Mouse (Mus musculus) limb, embryonic 11.5 days (tissue): ENCODE measurements around the gene Gpha2. TPM values are rescaled to one million over a fixed set of nuclear protein-coding genes. Genes with fewer than 3 reads are reported as not detected.

Source experiments
- ATAC-seq: fragments of 200-750 bp; cut with Nextera tagmentation; 2 replicates; pipeline ENCODE4 v1.8.0; 2017; ENCODE audit warnings: low read depth; ENCODE audit not compliant: insufficient number of reproducible peaks, low FRiP score, low TSS enrichment
- DNase-seq: peaks from one replicate; pipeline ENCODE4 v3.0.0-alpha.2; 2015; ENCODE audit warnings: low spot score
- H3K27ac ChIP-seq: fragments of 300-500 bp; sonication (generic); replicated peaks from 2 replicates; pipeline ENCODE4 v1.5.1; 2014; ENCODE audit warnings: low read depth, mild to moderate bottlenecking, low read length
- H3K27me3 ChIP-seq: fragments of 300-500 bp; sonication (generic); 2 replicates; pipeline ENCODE4 v1.6.1; 2014; ENCODE audit warnings: mild to moderate bottlenecking, low read length, mixed read lengths; ENCODE audit not compliant: control insufficient read depth, insufficient read depth
- H3K36me3 ChIP-seq: fragments of 300-500 bp; sonication (generic); 2 replicates; pipeline ENCODE4 v1.6.1; 2014; ENCODE audit warnings: mild to moderate bottlenecking, low read length, moderate library complexity, mixed read lengths; ENCODE audit not compliant: control insufficient read depth, insufficient read depth
- H3K4me1 ChIP-seq: fragments of 300-500 bp; sonication (generic); 2 replicates; pipeline ENCODE4 v1.6.1; 2014; ENCODE audit warnings: low read length, mixed read lengths; ENCODE audit not compliant: control insufficient read depth, insufficient read depth
- H3K4me2 ChIP-seq: fragments of 300-500 bp; sonication (generic); 2 replicates; pipeline ENCODE4 v1.6.1; 2014; ENCODE audit warnings: low read depth, mild to moderate bottlenecking, moderate library complexity; ENCODE audit not compliant: severe bottlenecking
- H3K4me3 ChIP-seq: fragments of 300-500 bp; sonication (generic); 2 replicates; pipeline ENCODE4 v1.5.1; 2014; ENCODE audit warnings: low read depth, low read length
- H3K9ac ChIP-seq: fragments of 300-500 bp; sonication (generic); 2 replicates; pipeline ENCODE4 v1.6.1; 2014; ENCODE audit warnings: mild to moderate bottlenecking, low read length
- H3K9me3 ChIP-seq: fragments of 300-500 bp; sonication (generic); 2 replicates; pipeline ENCODE4 v1.6.1; 2016; ENCODE audit warnings: low read length; ENCODE audit not compliant: control insufficient read depth
- WGBS: fragments of 180-500 bp; shearing (Covaris S2); extraction: QIAGEN DNeasy Blood & Tissue Kit; methylation state at CpG from one replicate; pipeline ENCODE4 v1.1.7; 2014; 5-methylcytosine and 5-hydroxymethylcytosine counted together
- polyA plus RNA-seq: library from polyadenylated mRNA; unstranded; fragments of >200 nt; fragmentation: Nextera tagmentation; extraction: Ambion mirVana; gene quantifications from 2 replicates; pipeline ENCODE4 v1.2.1, GENCODE M21; 2014

Gpha2 gene
- polyA plus RNA-seq, 1 experiment from 2014 or later, result 2.0 TPM

DNA sequence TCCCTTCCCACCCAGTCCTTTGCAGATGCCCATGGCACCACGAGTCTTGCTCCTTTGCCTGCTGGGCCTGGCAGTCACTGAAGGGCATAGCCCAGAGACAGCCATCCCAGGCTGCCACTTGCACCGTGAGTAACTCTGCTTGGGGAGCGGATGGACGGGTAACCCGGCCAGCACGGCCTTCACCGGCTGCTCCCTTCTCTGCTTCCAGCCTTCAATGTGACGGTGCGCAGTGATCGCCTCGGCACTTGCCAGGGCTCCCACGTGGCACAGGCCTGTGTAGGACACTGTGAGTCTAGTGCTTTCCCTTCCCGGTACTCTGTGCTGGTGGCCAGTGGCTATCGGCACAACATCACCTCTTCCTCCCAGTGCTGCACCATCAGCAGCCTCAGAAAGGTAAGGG lies 583 bp downstream of the Gpha2 start:
- no peak for DNase-seq
- H3K9ac ChIP-seq, result no peak overlapping the region
- no peak for ATAC-seq
- H3K27ac ChIP-seq, result no peak overlapping the region
- peaks cover 5% of the 10 kb centered on the region; the same call in 1 of the 2 replicates for H3K4me1 ChIP-seq
- H3K9me3 ChIP-seq, result no peaks in the 10 kb centered on the region
- H3K4me2 ChIP-seq, result no peak overlapping the region
- WGBS, result 92% methylated on average over 14 of the region's 14 CpGs
- H3K4me3 ChIP-seq, result no peak overlapping the region
- H3K36me3 ChIP-seq, result no peaks in the 10 kb centered on the region; the same call in 1 of the 2 replicates
- H3K27me3 ChIP-seq, result no peaks in the 10 kb centered on the region

- Histone ChIP-seq H3K36me3 (no peaks in the 10 kb centered on the region; the same call in 1 of the 2 replicates), H3K27me3 (no peaks in the 10 kb centered on the region), H3K9me3 (no peaks in the 10 kb centered on the region), H3K4me3 (no peak overlapping the region), H3K4me1 (peaks cover 5% of the 10 kb centered on the region; the same call in 1 of the 2 replicates), H3K9ac (no peak overlapping the region), H3K4me2 (no peak overlapping the region), H3K27ac (no peak overlapping the region)
- 85% methylated on average over 4 of the region's 4 CpGs for WGBS
- no peak for DNase-seq
- ATAC-seq, result no peak
These were observed 1.7 kb downstream of the Gpha2 start for GRCm38 (mm10) chr19:6227864-6228263.

DNA sequence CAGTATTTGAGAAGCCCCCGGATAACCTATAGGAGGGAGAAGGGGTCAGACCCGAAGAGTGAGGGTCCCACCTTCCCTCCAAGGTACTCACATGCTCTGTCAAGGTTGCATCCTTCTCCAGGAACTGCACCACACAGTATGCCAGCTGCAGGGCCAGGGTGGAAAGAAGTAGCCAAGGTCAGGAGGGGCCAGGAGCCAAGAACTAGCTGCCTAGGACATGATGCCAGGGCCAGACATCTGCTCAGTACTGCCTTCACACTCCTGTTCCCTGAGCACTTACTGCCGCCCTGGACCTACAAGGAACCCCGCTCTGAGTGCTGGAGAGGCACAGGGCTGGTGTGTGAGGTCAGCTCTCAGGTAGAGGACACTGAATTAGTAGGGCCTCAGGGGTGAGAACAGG lies 4.2 kb downstream of the Gpha2 start:
- Histone ChIP-seq H3K4me1 (peaks cover 5% of the 10 kb centered on the region; the same call in 1 of the 2 replicates), H3K27me3 (no peaks in the 10 kb centered on the region), H3K4me2 (no peak overlapping the region), H3K4me3 (no peak overlapping the region), H3K9me3 (no peaks in the 10 kb centered on the region), H3K9ac (no peak overlapping the region), H3K27ac (no peak overlapping the region), H3K36me3 (no peaks in the 10 kb centered on the region; the same call in 1 of the 2 replicates)
- DNase-seq (no peak), ATAC-seq (no peak)
- WGBS, result 85% methylated on average over 4 of the region's 4 CpGs

GRCm38 (mm10) chr19:6231036-6231435 lies 4.9 kb downstream of the Gpha2 start:
- WGBS, result 92% methylated on average over 2 of the region's 2 CpGs
- peaks cover 4% of the 10 kb centered on the region; the same call in 1 of the 2 replicates for H3K4me1 ChIP-seq
- DNase-seq, result no peak
- no peak for ATAC-seq
- no peak overlapping the region for H3K4me2 ChIP-seq
- H3K4me3 ChIP-seq, result no peak overlapping the region
- H3K9ac ChIP-seq, result no peak overlapping the region
- H3K27me3 ChIP-seq, result no peaks in the 10 kb centered on the region
- H3K27ac ChIP-seq, result no peak overlapping the region
- no peaks in the 10 kb centered on the region for H3K9me3 ChIP-seq
- no peaks in the 10 kb centered on the region; the same call in 1 of the 2 replicates for H3K36me3 ChIP-seq

DNA sequence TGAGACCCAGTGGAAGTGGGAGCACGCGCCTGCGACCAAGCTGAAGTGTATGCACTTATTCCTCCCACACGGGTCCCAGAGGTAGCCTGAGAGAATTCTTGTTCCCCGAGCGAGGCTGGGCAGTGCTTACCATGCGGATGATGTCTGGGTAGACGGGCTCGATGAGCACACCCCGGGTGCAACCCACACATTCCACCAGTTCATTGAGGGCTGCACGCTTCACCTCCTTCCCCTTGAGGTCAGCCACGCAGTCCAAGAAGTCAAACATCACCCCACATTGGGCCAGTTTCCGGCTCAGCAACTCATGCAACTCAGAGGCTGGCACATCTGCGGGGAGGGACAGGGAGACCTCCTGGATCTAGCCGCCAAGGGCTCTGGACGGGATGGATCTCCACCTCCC lies 7.5 kb downstream of the Gpha2 start:
- H3K4me2 ChIP-seq, result no peak overlapping the region
- no peaks in the 10 kb centered on the region for H3K9me3 ChIP-seq
- H3K4me3 ChIP-seq, result no peak overlapping the region
- H3K27me3 ChIP-seq, result no peaks in the 10 kb centered on the region
- 91% methylated on average over 16 of the region's 16 CpGs for WGBS
- no peaks in the 10 kb centered on the region for H3K4me1 ChIP-seq
- no peaks in the 10 kb centered on the region; the same call in 1 of the 2 replicates for H3K36me3 ChIP-seq
- DNase-seq (no peak), ATAC-seq (no peak)
- no peak overlapping the region for H3K27ac ChIP-seq
- no peak overlapping the region for H3K9ac ChIP-seq

GRCm38 (mm10) chr19:6234337-6235083 lies 8.3 kb downstream of the Gpha2 start:
- no peaks in the 10 kb centered on the region; the same call in 1 of the 2 replicates for H3K36me3 ChIP-seq
- ATAC-seq (0 out of 2 replicates have a peak, but pooled peaks have one; percentile 28), DNase-seq (no peak)
- H3K4me2 ChIP-seq, result peak overlapping the region; percentile 72
- H3K27me3 ChIP-seq, result no peaks in the 10 kb centered on the region
- no peaks in the 10 kb centered on the region for H3K4me1 ChIP-seq
- WGBS, result 73% methylated on average over 11 of the region's 11 CpGs
- H3K27ac ChIP-seq, result no peak overlapping the region
- H3K4me3 ChIP-seq, result peak overlapping the region; percentile 74; the same call in 1 of the 2 replicates
- peak overlapping the region; percentile 30; the same call in 1 of the 2 replicates for H3K9ac ChIP-seq
- H3K9me3 ChIP-seq, result no peaks in the 10 kb centered on the region

- ATAC-seq, result peak; percentile 89
- WGBS, result 2% methylated on average over 48 of the region's 48 CpGs
These were observed 9.2 kb downstream of the Gpha2 start, which contains the start of gene Ppp2r5b for GRCm38 (mm10) chr19:6235084-6236052. Gene Ppp2r5b (minus strand): TSS chr19:6235872.

GRCm38 (mm10) chr19:6236053-6236441 lies 9.9 kb downstream of the Gpha2 start:
- Histone ChIP-seq H3K4me3 (peak overlapping the region; percentile 74), H3K36me3 (no peaks in the 10 kb centered on the region), H3K27me3 (no peaks in the 10 kb centered on the region), H3K27ac (peak overlapping the region; percentile 87), H3K4me2 (peak overlapping the region; percentile 72), H3K9me3 (no peaks in the 10 kb centered on the region), H3K4me1 (no peaks in the 10 kb centered on the region), H3K9ac (peak overlapping the region; percentile 72)
- ATAC-seq (peak; percentile 73), DNase-seq (peak; percentile 91)
- WGBS, result 0% methylated on average over 9 of the region's 9 CpGs

More at GRCm38 (mm10) chr19:6235084-6236052, 9.2 kb downstream of the Gpha2 start, which contains the start of gene Ppp2r5b:
- Histone ChIP-seq H3K9me3 (no peaks in the 10 kb centered on the region), H3K4me2 (peak within 1 kb of the TSS; percentile 72), H3K4me1 (no peaks in the 10 kb centered on the region), H3K27me3 (no peaks in the 10 kb centered on the region), H3K27ac (peak within 1 kb of the TSS; percentile 87), H3K4me3 (peak within 1 kb of the TSS; percentile 74), H3K9ac (peak within 1 kb of the TSS; percentile 72), H3K36me3 (no peaks in the 10 kb centered on the region)
- peak; percentile 95 for DNase-seq
